Mouse (Mus musculus) right cerebral cortex, postnatal 4 days (tissue): ENCODE measurements around the gene Scarf2.

Source experiments
- DNase-seq: peaks from one replicate; pipeline ENCODE4 v3.0.0-alpha.2; 2022

Scarf2 gene

DNA sequence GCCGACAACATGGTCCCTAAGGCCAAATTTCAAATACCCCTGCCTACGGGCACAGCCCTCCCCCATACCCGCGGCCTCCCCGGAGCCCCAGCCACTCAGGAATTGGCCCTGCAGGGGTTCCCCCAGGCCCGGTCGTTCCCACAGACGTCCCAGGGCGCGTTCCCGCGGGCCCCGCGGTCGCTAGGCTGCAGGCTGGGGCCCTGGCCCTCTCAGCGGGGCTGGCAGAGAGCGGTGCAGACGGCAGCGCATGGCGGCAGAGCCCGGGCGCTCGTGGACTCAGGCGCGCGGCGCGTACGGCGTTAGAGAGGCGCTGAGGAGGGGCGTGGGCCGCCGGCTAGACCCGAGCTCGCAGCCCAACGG, 36.2 kb downstream of the Scarf2 start:
- DNase-seq, result peak; percentile 63

- DNase-seq, result peak; percentile 60
Observed at GRCm38 (mm10) chr16:17833681-17834399, 36.8 kb downstream of the Scarf2 start.

GRCm38 (mm10) chr16:17834543-17834942, 37.5 kb downstream of the Scarf2 start:
- DNase-seq, result no peak

- DNase-seq, result no peak
Observed at GRCm38 (mm10) chr16:17835481-17835880, 38.4 kb downstream of the Scarf2 start.

- no peak for DNase-seq
Observed at GRCm38 (mm10) chr16:17838051-17838450, 41.0 kb downstream of the Scarf2 start, which contains the start of gene Car15. Car15 (minus strand) TSS chr16:17838364.

DNA sequence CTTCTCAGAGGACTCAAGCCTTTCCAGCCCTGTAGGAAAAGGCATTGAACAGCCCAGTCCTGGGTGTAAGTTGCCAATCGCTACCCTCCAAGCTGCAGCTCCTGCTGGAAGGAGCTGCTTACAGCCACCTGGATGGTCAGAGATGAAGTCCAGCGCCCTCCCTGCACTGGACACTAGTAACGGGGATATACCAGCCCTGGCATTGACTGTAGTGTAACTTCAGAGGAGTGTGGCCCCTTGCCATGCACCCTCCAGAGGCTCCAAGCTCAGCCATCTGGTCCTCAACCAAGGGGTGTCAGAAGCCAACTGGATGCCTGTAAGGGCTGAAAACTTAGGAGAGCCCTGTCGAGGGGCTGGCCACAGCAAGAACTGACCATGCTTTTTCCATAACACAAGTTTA, 42.9 kb downstream of the Scarf2 start:
- no peak for DNase-seq

- DNase-seq, result no peak
Observed at GRCm38 (mm10) chr16:17842437-17842836, 45.4 kb downstream of the Scarf2 start.

GRCm38 (mm10) chr16:17843701-17844365, 46.8 kb downstream of the Scarf2 start:
- DNase-seq, result no peak

DNA sequence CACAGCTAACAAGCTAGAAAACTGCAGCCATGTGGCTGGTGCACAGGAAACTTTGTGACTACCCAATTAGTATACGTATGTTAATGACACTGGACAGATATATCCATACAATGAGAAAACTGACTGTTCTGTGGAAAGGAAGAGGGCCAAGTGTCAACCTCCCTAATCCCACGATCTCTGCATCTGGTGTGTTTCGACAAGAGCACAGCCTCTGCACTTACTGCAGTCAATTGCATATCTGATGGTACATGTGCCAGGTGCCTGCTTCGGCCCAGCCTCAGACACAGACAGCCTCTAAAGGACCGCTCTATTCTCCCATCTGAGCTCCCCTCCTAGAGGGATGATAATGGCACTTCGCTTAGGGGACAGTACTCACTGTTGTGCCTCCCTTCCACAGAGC, 51.3 kb downstream of the Scarf2 start:
- DNase-seq, result no peak

GRCm38 (mm10) chr16:17848928-17849327, 51.8 kb downstream of the Scarf2 start:
- DNase-seq, result no peak

GRCm38 (mm10) chr16:17849486-17849885, 52.4 kb downstream of the Scarf2 start:
- no peak for DNase-seq

GRCm38 (mm10) chr16:17851331-17851730, 54.2 kb downstream of the Scarf2 start:
- DNase-seq, result no peak

GRCm38 (mm10) chr16:17851860-17852259, 54.8 kb downstream of the Scarf2 start:
- no peak for DNase-seq

DNA sequence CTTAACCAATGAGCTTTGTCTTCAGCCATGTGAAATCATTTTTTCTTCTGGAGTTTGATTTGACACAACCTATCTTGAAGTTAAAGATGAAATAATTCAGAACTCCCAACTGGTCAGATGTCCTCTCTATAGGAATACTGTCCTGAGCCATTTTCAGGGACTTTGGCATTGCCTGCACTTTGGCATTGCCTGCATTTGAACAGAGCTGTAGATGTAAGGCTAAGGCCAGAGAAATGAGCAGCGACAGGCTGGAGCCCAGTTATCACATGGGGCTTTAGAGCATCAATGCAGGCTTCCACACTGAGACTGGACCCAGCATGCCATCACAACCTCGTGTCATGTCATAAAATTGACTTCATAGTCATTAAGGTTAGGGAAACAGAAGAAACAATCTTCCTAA, 56.2 kb downstream of the Scarf2 start:
- no peak for DNase-seq

GRCm38 (mm10) chr16:17857157-17857556, 60.1 kb downstream of the Scarf2 start:
- no peak for DNase-seq
